Mouse (Mus musculus) mouse embryonic stem cell (cell line): Measurements from ENCODE around the gene C130032M10Rik.

Source experiments
- in situ Hi-C, 2 experiments: fragments of 300-500 bp; cut with MboI; formaldehyde crosslinking; loops; 1 replicate in 1 of 2; 3 replicates in 1 of 2; pipeline ENCODE4 v1.14.3; 2019 to 2020; ENCODE audit warnings: low sequenced_read_pairs in 2 of 2, low pct_unique_long_range_greater_than_20kb in 1 of 2, mixed read lengths in 1 of 2; ENCODE audit not compliant: unreplicated experiment in 1 of 2

Gene C130032M10Rik

GRCm38 (mm10) chr9:114515364-114515763, at the start of gene C130032M10Rik:
TSS of gene C130032M10Rik (plus strand) at chr9:114515697.
- in situ Hi-C loops: no loop called here

- in situ Hi-C loops: no loop called here
Observed at GRCm38 (mm10) chr9:114466871-114467270, 48.6 kb upstream of the C130032M10Rik start.

- in situ Hi-C loops: no loop called here
Observed at GRCm38 (mm10) chr9:114468217-114468616, 47.3 kb upstream of the C130032M10Rik start.

GRCm38 (mm10) chr9:114468701-114469100, 46.8 kb upstream of the C130032M10Rik start:
- in situ Hi-C loops: no loop called here

GRCm38 (mm10) chr9:114471892-114472291, 43.6 kb upstream of the C130032M10Rik start:
- in situ Hi-C loops: no loop called here

- in situ Hi-C loops: loop anchor here in 1 of 2 experiments (25.0 kb wide), 1 partner anchor 140 kb away; the partner anchor contains the start of gene Bcl2a1c
Observed at GRCm38 (mm10) chr9:114477019-114477418, 38.5 kb upstream of the C130032M10Rik start.

- in situ Hi-C loops: loop anchor here (10.0 to 25.0 kb wide), 2 partner anchors 144 to 146 kb away; partner anchors contain the start of gene Bcl2a1c (in 2 of the 2)
Observed at GRCm38 (mm10) chr9:114480940-114481339, 34.6 kb upstream of the C130032M10Rik start.

- in situ Hi-C loops: loop anchor here (10.0 to 25.0 kb wide), 2 partner anchors 147 to 150 kb away; partner anchors contain the start of gene Bcl2a1c (in 2 of the 2)
Observed at GRCm38 (mm10) chr9:114484771-114485170, 30.7 kb upstream of the C130032M10Rik start.

GRCm38 (mm10) chr9:114486808-114487207, 28.7 kb upstream of the C130032M10Rik start:
- in situ Hi-C loops: loop anchor here (10.0 to 25.0 kb wide), 2 partner anchors 150 to 152 kb away; partner anchors contain the start of gene Bcl2a1c (in 2 of the 2)

- in situ Hi-C loops: loop anchor here (10.0 to 25.0 kb wide), 2 partner anchors 150 to 153 kb away; partner anchors contain the start of gene Bcl2a1c (in 2 of the 2)
Observed at GRCm38 (mm10) chr9:114487481-114488258, 27.8 kb upstream of the C130032M10Rik start.

GRCm38 (mm10) chr9:114496469-114496868, 19.0 kb upstream of the C130032M10Rik start:
- in situ Hi-C loops: loop anchor here (10.0 to 25.0 kb wide), 2 partner anchors 159 to 182 kb away; partner anchors contain the start of gene Bcl2a1c (in 1 of the 2)

- in situ Hi-C loops: loop anchor here (10.0 to 25.0 kb wide), 2 partner anchors 161 to 183 kb away; partner anchors contain the start of gene Bcl2a1c (in 1 of the 2)
Observed at GRCm38 (mm10) chr9:114498218-114498617, 17.3 kb upstream of the C130032M10Rik start.

- in situ Hi-C loops: loop anchor here (5.0 to 25.0 kb wide), 3 partner anchors 82 to 185 kb away; partner anchors contain the start of gene Bcl2a1c (in 1 of the 2)
Observed at GRCm38 (mm10) chr9:114499783-114500515, 15.5 kb upstream of the C130032M10Rik start.

GRCm38 (mm10) chr9:114501111-114501510, 14.4 kb upstream of the C130032M10Rik start:
- in situ Hi-C loops: loop anchor here (5.0 kb wide), 1 partner anchor 81 kb away; no protein-coding TSS in a partner anchor

- in situ Hi-C loops: loop anchor here (5.0 kb wide), 1 partner anchor 80 kb away; no protein-coding TSS in a partner anchor
Observed at GRCm38 (mm10) chr9:114501913-114502312, 13.6 kb upstream of the C130032M10Rik start.

- in situ Hi-C loops: loop anchor here (5.0 kb wide), 1 partner anchor 79 kb away; no protein-coding TSS in a partner anchor
Observed at GRCm38 (mm10) chr9:114502711-114503427, 12.6 kb upstream of the C130032M10Rik start.

- in situ Hi-C loops: loop anchor here (5.0 kb wide), 1 partner anchor 77 kb away; no protein-coding TSS in a partner anchor
Observed at GRCm38 (mm10) chr9:114504816-114505215, 10.7 kb upstream of the C130032M10Rik start, which contains the start of gene Ccr4. TSS of gene Ccr4 (minus strand) at chr9:114504916.

- in situ Hi-C loops: no loop called here
Observed at GRCm38 (mm10) chr9:114506564-114506963, 8.9 kb upstream of the C130032M10Rik start.
